Mouse (Mus musculus) left cerebral cortex, postnatal 14 days (tissue): Measurements from ENCODE around the gene Cux1. TPM values are rescaled to one million over a fixed set of nuclear protein-coding genes. Genes with fewer than 3 reads are reported as not detected.
A peak's percentile ranks its signal among the peaks of the same experiment; 100 is the strongest.

Experiments
- DNase-seq, 2 experiments: peaks; one replicate each; pipeline ENCODE4 v3.0.0; 2021 to 2022; ENCODE audit warnings: low spot score in 2 of 2, mixed read lengths in 1 of 2
- intact Hi-C: fragments of 180-260 bp; cut with DNase I; formaldehyde crosslinking; loops from one replicate; pipeline ENCODE4 v1.15.1; 2025
- total RNA-seq, 2 experiments: library from RNA; stranded (reverse); gene quantifications; 2 replicates each; pipeline ENCODE4 v1.2.3; 2021

The Cux1 gene
- total RNA-seq, 2 experiments from 2014 or later: 116 to 150 TPM

DNA sequence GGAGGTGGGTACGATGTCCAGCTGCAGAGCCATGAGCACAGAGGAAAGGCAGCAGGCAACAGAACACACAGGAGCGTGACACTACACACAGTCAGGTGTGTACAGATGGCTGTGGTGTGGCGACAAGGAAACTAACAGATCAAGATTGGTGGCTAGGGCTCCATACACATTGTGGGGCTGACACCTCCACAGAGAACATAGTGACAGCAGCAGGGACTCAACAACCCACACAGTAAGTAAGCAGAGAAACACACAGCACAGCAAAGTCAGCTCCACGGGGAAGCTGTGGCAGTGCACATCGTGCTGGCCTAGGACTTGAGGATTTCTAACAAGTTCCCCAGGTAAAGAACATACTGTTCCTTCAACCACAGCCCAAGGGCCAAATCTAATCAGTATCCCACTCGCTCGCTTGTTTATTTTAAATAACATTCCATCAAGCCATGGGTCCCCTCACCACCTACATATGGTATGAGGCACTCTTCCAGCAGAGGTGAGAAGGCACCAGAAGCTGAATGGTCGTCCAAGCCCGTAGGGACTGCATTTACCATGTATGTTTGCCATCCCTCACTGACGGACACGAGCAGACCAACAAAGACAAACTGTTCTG lies 108.3 kb downstream of the Cux1 start:
- no peak for DNase-seq
- intact Hi-C loops: no loop called here

DNA sequence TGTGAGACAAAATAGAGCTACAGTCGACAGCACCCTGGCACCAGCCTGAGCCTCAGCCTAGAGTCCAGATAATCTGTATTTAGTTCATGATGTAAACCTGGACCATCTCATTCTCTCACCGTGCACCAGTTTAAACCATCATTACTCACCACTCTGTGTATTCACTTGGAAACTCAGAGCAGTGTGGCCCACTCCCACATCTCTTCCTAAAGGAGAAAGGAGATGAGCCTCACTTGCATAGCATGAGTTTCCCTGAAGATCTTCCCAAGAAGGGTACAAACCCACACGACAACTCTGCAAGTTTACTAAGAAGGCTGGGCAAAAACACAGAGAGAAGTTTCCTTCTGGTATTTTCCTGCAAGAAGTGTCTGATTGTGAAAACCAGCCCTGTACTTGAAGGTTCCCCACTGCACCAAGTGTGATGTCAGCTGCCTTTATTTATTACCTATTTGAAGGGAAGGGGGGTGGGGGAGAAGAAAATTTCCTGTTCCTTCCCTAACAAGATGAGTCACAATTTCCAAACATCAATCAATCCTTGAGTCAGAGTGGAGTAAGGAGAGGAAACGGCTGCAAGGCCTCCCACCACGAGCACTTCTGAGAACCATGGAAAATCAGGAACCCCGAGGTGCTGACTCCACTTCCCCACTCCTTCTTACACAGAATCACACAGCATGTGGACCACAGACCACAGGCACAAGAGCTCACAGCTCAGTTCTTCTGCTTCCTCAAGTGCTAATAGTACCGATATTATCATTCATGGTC lies 109.0 kb downstream of the Cux1 start:
- DNase-seq: no peak
- intact Hi-C loops: no loop called here

DNA sequence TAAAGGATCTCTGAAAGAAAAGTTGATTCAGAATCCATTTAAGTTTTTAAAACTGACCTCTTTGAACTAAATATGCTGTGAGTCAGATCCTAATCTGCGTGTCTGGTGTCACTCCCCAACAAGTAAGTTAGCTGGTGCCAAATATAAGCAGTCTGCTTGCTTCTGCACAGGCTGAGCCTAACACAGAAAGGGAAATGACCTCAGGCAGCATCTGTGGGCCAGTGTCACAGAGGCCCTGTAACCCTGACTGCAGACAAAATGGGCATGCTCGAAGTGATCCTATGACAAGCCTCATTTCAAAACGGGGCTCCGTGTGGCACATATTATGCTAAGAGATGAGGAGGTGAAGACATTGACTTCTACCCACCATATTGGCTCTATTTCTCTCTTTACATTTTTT lies 110.9 kb downstream of the Cux1 start:
- DNase-seq: no peak
- intact Hi-C loops: no loop called here

DNA sequence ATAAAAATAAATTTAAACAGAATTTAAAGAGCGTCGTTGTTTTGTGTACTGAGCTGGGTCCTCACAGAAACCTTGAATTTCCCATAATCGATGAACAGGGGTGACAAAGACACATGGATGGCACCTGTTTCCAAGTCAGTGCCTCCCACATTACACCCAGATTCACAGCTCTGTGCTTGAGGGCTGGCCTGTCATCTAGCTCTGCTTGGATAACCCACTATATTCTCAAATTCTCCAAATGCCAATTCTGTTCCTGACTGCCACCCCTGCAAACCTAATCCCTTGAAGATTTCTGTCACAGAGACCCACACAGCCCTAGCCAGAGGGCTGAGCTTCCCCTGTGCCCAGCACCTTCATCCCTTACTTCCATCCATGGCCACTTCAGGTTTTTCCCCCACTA lies 114.6 kb downstream of the Cux1 start:
- intact Hi-C loops: no loop called here
- DNase-seq: no peak

DNA sequence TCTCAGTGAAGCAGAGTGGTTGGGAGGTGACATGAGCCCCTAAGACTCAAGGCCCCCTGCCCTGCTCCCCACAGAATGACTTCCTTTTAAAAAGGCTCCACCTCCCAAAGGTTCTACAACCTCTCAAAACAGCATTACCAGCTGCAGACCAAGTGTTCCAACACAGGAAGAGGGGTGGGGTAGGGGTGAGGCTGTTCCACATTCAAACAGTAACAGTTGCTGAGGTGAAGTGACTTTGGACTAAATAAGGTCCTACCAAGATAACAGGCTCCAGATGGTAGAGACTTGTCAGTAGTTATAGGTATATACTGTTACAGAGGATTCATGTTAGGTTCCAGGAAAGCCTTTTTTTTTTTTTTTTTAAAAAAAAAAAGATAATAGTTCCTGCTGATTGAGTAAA lies 117.5 kb downstream of the Cux1 start:
- intact Hi-C loops: no loop called here
- DNase-seq: no peak

DNA sequence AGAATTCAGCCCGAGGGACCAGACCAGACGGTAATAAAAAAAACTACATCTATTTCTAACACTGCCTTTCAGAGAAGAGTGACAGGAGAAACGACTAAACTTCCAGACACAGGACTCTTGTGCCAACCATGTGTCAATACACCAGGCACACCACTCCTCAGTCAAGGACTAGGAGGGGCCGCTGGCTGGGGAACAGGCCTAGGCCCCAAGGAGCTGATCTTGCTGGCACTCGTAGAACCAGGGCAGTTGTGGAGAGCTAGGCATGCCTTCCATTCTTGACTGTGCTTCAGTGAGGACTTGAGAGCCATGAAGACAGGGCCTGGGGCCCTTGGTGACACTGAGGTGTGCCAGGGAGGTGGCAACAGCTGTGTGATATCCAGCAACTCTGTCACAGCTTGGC lies 121.3 kb downstream of the Cux1 start:
- intact Hi-C loops: no loop called here
- DNase-seq: no peak

DNA sequence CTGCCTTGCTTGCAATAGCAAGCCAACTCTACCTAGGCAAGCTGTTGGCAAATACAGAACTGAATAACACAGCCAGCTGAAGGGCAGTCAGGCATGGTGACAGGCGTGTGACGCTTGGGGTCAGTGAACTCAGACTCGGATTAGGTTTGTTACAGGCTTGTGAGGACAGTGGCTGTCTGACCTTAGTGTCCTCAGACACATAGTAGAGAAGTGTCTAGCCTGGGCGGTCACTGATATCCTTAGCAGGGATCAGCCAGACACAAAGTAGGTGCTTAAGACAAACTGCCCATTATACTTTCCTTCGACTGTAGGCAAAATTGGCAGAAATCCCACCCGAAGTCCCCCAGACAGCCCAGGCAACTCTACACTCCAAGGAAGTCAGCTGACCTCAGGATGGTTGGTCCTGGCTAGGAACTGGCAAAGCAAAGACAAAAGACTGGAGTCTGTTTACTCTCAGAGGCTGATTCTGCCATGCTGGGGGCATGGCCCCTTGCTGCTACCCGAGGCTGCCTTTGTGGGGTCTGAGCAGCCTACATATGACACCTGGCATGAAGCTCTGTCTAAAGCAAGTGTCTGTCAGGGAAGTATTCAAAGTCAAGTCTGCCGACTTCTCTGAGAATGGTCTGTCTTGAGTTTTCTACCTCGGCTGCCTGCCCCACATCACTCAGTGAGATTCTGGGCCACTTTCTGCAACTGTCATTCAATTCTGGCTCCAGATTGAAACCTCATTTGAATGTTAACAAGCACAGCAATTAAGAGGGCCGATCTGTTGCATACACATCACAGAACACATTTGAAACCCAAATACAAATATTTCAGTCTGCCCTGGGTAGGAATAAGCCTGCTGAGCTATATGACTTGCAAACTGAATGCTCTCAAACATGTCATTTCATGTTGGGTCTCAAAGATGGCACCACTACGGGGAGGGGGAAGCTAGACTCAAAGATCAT lies 124.8 kb downstream of the Cux1 start:
- intact Hi-C loops: no loop called here
- no peak for DNase-seq

DNA sequence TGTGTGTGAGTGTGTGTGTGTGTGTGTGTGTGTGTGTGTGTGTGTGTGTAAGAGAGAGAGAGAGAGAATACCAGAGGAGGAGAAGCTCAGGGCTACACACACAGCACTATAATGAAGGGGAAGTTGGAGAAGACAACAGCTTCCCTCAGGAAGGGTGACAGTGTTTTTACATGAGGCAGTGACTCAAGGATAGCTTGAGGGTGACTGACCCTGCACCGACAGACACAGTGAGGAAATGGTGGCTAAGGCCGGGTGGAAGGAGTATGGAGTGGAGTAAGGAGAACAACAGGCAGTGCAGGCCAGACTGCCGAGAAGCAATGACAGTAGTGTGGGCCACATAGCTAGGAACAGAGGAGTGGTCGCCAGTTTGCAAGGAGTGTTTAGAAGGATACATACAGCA lies 137.6 kb downstream of the Cux1 start:
- DNase-seq: no peak
- intact Hi-C loops: no loop called here

DNA sequence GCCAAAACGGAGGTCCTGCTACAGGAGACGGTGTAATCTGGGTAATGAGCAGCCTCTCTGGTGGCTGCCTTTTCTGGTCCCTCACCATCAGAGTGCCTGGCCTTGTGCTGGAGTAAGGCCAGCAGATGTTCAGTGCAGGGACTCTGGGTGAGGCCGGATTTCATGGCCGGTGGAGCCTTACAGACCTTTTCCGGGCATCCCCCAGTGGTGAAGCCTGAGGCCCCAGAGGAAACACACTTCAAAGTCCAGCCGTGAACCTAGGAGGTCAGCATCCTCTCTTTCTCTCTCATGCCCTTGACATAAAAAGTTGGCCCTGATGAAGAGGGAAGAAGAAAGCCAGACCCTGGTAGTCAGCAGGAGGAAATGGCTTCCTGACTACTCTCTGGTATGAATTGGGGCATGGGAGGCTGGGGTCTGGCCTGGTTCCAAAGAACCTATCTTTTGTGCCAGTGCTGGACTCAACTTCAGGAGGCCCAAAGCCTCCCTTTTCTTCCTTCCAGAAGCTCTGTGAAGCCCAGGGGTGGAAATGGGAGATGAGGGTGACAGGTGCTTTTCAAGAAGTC lies 138.7 kb downstream of the Cux1 start:
- DNase-seq: no peak
- intact Hi-C loops: no loop called here

DNA sequence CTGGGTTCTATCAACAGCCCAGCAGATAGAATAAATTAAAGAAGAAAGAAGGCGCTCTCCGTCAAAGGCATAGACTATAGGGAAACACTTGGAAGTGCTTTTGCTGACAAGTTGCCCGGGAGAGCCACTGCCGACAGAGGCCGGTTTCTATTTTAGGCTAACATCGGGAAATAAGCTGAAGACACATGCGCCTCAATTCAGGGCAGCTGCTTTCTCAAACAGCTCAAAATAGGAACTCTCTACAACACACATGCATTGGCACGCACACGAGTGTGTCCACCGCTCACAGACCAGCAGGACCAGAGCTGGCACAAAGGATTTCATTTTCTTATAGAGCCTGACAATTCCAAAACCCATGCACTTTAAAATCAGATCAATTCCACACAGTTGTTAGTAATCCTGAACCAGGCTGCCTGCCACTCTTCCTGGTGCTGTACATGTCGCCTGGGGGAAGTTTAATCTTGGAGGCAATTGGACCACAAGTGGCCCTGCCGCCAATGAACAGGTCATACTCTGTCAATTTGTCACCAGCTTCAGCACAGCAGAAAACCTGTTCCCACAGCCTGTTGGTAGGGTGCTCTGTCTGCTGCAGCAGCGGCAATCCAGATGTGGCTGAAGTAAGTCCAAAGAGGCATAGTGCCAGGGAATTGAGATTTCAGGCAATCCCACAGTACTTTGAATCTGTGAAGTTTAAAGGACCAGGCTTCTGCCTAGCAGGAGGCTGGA lies 139.4 kb downstream of the Cux1 start:
- DNase-seq: peak; percentile 69 to 85
- intact Hi-C loops: no loop called here

DNA sequence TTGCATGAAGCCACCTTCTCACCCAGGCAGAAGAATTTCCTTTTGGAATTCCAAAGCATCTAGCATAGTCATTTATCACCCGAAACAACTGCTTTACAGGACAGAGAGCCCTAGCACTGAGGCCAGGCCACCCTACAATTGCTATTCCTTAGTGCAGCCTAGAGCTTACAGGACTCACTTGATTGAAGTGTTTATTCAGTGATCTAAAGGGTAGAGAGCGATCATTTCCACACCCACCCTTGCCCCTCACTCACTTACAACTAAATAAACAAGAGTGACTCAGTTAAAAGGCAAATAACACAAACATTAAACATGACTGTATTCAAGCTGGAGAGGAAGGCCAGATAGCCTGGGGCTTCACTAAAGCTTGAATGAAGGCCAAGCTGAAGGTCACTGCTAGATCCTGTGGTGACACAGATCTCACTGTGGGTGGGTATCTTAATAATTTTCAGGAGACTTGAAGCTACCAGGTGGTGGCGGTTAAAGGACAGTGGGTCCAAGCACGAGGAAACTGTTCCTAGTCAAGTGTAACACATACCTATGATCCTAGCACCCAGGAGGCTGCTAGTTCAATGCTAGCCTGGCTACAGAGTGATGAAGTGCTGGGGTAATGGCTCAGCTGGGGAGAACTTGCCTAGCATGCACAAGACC lies 140.0 kb downstream of the Cux1 start:
- intact Hi-C loops: no loop called here

DNA sequence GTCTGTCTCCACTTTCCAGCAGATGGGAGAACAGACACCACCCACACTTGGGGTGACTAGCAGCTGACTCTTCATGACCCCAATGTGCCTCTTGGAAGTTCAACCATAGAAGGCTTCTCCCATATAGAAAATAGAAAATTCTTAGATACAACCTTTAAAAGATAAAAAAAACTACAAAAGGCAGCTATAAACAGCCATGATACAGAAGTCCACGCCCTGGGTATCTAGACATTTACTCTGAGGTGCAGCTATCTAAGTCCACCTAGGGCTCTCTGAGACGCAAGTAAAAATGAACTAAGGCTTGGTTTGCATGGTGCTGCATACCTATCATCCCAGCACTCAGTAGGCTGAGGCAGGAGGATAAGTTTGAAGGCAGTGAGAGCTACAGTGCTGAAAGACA lies 144.3 kb downstream of the Cux1 start:
- intact Hi-C loops: no loop called here

More for the DNA sequence above, 140.0 kb downstream of the Cux1 start:
- DNase-seq: no peak

DNA sequence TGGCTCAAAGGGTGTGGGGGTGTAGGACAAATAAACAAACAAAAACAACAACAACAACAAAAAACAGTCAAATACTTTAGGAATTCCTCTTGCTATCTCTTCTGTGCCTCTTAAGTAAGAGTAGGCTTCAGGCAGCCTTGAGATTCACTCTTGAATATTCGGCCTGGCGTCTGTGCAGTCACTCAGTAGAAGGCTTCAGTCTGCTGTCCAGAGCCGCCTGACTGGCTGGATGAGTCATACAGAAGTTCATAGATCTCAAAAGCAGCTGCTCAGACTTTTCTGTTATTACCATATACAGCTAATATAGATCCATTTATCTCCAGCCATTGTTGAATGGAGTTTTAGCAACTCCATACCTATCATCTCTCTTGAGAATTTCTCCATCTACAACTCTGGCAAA lies 145.4 kb downstream of the Cux1 start:
- intact Hi-C loops: no loop called here
- no peak for DNase-seq

More for the DNA sequence above, 144.3 kb downstream of the Cux1 start:
- no peak for DNase-seq

DNA sequence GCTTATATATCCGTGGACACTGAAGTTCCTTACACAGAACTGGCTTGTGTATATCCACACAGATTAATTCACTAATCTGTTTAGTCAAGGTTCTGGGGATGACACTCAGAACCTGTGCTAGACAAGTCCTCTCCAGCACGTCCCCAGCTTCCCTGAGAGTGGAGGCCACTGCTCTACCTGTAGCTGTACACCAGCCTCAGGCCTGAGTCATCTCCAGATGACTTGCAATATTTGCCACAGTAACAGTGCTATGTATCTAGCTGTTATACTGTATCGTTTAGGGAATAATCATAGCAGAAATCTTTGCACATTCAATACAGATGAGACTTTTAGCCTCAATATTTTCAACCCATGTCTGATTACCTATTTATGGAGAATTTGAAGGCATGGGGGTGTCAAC lies 146.0 kb downstream of the Cux1 start:
- no peak for DNase-seq
- intact Hi-C loops: no loop called here

DNA sequence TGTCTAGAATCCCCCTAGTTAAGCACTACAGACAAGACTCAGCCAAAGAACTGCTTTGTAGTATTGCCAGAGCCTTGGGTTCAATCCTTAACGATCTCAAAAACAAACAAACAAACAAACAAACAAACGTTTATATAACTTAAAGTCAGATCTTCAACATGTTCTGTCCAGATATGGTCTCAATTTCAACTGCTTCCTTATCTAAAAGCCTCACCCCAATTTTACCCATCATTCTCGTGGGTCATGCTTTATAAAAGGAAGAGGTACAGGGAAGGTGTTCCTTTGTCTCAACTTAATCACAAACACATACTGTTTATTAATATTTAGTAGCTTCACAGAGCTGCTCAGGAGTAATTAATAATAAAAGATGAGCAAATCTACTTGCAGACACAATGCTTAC lies 146.9 kb downstream of the Cux1 start:
- DNase-seq: no peak

DNA sequence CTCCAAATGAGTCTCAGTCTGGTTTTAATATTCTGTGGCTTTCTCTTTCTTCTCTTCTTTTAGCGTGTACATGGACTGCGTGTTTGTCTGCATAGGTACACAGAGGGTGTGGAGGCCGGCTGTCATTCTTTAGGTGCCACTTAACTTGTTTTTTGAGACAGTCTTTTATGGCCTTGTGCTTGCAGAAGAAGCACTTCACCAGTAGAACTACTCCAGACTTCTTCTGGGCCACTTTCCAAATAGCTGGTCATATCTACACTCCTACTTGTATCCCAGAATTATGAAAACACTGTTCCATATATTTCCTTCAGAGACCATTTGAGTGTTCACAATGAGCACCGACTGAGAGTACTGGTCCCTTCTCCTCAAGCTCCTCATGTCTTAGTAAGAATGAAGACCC lies 149.4 kb downstream of the Cux1 start:
- intact Hi-C loops: no loop called here
- DNase-seq: no peak

More for the DNA sequence above, 146.9 kb downstream of the Cux1 start:
- intact Hi-C loops: no loop called here

DNA sequence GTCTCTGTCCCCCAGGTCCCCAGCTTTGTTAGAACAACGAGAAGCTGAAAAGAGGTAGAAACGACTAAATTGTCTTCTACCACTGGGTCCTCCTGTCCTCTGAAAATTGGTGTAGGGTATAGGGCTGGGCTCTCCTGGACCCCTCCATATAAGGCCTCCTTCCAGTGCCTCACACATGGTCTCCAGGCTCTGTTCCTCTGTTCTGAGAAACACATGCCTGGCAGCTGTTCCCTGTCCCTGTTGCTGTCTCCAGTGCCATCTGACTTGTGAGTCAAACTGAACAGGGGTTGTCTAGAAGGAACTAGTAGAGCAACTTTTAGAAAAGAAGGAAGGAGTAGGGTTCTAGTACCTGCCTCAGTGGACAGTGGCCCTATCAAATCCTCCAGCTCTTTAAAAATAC lies 152.8 kb downstream of the Cux1 start:
- intact Hi-C loops: no loop called here
- no peak for DNase-seq

DNA sequence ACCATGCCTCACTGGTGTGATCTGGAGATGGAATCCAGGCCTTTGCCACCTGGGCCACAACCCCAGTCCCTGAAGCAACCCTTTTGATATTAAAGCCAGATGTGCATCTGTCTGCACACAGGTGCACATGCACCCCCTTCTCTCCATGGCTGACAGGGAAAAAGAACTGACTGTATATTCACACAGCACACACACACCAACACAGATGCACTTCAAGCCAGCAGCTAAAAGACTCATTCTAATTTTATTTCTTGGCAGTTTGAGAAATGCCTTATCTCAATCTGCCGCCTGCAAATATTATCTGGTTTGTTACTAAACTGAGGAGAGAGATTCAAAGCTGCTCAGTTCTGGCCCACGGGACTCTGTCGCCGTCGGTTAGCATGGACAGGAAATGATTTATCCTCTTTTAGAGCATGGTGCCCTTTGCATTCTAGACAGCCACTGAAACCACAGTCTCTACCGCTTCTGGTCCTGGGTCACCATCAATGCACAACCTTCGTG lies 156.6 kb downstream of the Cux1 start:
- DNase-seq: no peak
- intact Hi-C loops: no loop called here

DNA sequence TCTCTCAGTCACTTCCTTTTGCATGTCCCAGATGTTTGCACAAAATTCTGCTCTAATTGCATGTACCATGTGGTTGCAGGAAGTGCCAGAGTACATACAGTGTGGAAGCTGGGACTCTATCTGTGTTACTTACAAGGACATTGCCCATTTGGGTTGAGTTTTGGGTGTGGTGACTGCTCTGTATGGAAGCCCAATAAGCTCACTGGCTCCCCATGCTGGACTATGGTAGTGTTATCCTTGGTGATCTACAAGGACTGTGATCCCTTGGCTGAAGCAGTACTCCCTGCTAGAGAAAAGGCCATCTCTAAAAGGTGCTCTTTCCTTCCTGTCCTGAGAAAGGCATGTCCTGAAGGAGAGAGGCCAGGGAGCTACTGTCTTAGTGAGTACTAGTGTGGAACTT lies 160.9 kb downstream of the Cux1 start:
- intact Hi-C loops: no loop called here

More for the DNA sequence above, 160.9 kb downstream of the Cux1 start:
- DNase-seq: no peak
